Mouse (Mus musculus): ENCODE measurements around the gene Mr1.

- no peak for TF ChIP-seq CTCF (IDR thresholded peaks at IDR 0.05; ENCODE audit: extremely low read depth, insufficient read depth, low read length)
- no peak for TF ChIP-seq POLR2A (IDR thresholded peaks at IDR 0.05; ENCODE audit: extremely low read depth, insufficient read depth, low read length)
Measured at GRCm38 (mm10) chr1:155107843-155108242, 38.8 kb downstream of the Mr1 start.

Measured in cortical plate, adult 2 months (tissue).